Mouse (Mus musculus): ENCODE results near the gene Osgin1.
A peak's percentile ranks its signal among the peaks of the same experiment; 100 is the strongest.

Osgin1 gene

GRCm38 (mm10) chr8:119433582-119434174, at the start of gene Osgin1:
Gene Osgin1 (plus strand): TSS chr8:119434124.
- no peak for DNase-seq (ENCODE audit: extremely low read depth, low read depth, low spot score)

DNA sequence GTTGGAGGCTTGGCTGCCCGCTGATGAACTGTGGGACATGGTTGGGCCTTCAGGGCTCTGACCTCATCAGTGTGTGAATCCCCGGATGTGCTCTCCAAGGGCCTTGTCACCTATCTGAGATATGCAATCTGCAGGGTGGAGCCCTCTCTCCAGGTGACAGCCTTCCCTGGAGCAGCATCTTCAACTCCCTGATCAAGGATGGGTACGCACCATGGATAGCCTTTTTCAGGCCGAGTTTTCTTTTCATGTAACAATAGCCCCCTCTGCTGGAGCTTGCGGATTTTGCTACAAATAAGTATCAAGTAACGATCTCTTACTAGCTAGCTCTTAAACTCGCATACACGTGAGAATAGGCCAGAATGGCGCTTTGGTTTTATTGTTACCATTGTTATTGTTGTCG, 49.4 kb upstream of the Osgin1 start:
- no peak for DNase-seq (ENCODE audit: extremely low read depth, low read depth, low spot score)

- no peak for DNase-seq (ENCODE audit: extremely low read depth, low read depth, low spot score)
Measured at GRCm38 (mm10) chr8:119385854-119386253, 48.1 kb upstream of the Osgin1 start.

DNA sequence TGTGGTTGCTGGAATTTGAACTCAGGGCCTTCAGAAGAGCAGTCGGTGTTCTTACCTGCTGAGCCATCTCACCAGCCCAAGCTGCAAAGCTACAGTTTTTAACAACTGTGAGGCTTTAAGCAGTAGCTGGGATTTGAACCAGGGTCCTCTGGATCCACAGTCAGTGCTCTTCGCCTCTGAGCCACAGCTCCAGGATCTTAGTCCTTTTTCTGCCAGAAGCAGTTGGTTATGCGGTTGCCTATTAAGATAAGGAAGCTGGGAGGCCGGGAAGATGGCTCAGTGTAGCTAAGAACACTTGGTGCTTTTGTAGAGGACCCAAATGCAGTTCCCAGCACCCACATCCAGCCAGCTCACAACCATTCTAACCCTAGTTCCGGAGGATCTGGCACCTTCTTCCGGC, 46.9 kb upstream of the Osgin1 start:
- DNase-seq (ENCODE audit: extremely low read depth, low read depth, low spot score) = no peak

- DNase-seq (ENCODE audit: extremely low read depth, low read depth, low spot score) = no peak
Measured at GRCm38 (mm10) chr8:119394097-119394496, 39.8 kb upstream of the Osgin1 start.

DNA sequence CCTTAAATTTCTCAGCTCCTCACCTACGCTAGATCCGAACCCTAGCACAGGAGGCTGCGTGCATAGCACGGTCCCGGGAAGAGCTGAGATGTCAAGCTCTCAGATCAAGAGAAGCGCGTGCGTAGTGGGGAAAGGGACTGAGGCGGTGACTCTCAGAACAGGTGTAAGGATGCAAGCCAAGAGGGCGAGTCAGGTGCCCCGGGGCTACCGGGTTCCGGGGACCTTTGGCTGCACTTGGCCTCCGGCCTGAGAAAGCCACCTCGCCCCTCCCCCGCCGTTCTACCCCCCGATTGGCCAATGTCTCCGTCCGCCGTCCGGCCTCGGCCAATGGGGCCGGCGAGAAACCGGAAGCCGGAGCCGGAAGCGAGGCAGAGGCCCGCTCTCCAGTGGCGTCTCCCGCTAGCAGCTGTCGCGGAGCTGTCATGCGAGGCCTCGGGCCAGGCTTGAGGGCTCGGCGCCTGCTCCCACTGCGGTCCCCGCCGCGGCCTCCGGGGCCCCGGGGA, 39.3 kb upstream of the Osgin1 start, which contains the start of gene Mlycd:
TSS of gene Mlycd (plus strand) at position 355 of the 503 bp plus-strand sequence.
- DNase-seq (ENCODE audit: extremely low read depth, low read depth, low spot score) = peak; percentile 25

GRCm38 (mm10) chr8:119395072-119395950, 38.6 kb upstream of the Osgin1 start:
- no peak for DNase-seq (ENCODE audit: extremely low read depth, low read depth, low spot score)

- DNase-seq (ENCODE audit: extremely low read depth, low read depth, low spot score) = no peak
Measured at GRCm38 (mm10) chr8:119398558-119398957, 35.4 kb upstream of the Osgin1 start.

GRCm38 (mm10) chr8:119399255-119399654, 34.7 kb upstream of the Osgin1 start:
- no peak for DNase-seq (ENCODE audit: extremely low read depth, low read depth, low spot score)

DNA sequence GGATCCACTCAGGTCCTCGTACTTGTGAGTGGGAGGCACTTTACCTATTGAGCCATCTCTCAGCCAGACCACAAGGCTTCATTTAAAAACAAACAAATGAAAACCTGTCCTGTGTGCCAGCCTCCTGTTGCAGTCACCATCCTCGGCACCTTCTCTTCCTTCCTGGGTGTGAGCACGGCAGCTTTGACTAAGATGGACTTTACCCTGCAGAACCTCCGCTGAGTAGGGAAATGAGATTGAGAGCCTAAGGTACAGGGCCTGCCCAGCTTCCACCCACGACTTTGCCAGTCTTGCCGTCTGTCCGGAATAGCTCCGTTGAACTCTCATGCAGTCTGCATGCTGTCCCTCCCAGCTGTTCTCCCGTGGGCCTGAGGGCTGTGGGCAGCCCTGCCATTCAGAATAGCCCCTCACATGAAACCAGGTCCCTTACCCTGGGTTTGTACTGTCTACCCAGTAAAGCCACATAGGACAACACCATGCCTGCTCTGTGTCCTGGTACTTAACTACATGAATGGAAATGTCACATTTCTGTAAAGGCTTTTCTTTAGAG, 33.7 kb upstream of the Osgin1 start:
- DNase-seq (ENCODE audit: extremely low read depth, low read depth, low spot score) = no peak

DNA sequence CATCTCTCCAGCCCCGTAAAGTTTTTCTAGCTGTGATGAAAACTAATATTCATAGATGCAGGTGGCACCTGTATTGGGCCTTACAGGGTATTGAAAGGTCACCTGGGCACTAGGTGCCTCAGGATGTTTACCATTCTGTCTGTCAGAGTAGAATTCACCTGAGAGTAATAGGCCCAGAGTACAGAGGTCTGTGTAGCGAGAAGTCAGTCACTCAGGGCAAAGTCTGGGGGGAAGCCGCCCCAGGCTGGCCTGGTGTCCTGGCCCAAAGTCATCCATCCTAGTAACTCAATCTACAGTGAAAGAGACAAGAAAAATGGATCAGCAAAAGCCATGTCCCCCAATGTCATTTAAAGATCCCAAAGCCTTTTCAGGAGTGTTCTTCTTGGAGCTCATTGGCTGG, 33.0 kb upstream of the Osgin1 start:
- DNase-seq (ENCODE audit: extremely low read depth, low read depth, low spot score) = no peak

DNA sequence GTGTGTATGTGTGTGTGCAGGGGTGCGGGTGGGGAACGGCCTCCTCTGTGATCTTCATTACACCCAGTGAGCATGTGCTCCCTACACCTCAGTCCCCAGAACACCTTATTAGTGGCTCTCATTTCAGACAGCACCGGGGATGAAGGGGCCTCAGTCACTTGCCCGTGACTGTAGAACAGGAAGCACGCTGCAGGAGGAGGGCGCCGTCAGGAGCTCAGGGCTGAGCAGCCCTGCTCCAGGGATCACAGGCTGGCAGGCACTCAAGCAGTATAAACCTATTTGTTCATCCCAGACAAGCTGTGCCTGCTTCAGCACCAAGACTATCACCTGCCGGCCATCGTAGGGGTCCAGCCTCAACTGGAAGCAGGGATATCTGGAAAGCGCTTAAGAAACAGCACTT, 30.0 kb upstream of the Osgin1 start:
- no peak for DNase-seq (ENCODE audit: extremely low read depth, low read depth, low spot score)

GRCm38 (mm10) chr8:119404648-119405047, 29.3 kb upstream of the Osgin1 start:
- DNase-seq (ENCODE audit: extremely low read depth, low read depth, low spot score) = no peak

DNA sequence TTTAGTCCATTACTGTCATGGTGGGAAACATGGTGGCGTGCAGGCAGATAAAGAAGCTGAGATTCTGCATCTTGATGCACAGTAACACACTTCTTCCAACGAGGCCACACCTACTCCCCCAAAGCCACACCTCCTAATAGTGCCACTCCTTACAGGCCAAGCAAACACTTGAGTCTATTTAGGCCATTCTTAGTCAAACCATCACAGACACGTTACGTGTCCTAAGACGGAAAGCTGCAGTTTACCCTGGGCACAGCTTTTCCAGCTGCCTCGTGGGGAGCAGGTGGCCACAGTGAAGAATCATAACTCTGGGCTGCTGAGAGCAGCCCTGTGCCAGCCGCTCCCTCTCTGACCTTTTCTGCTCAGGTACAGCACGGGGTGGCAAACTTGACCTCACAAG, 25.6 kb upstream of the Osgin1 start:
- no peak for DNase-seq (ENCODE audit: extremely low read depth, low read depth, low spot score)

GRCm38 (mm10) chr8:119412037-119412734, 21.7 kb upstream of the Osgin1 start:
- DNase-seq (ENCODE audit: extremely low read depth, low read depth, low spot score) = no peak

GRCm38 (mm10) chr8:119412735-119413498, 21.0 kb upstream of the Osgin1 start:
- DNase-seq (ENCODE audit: extremely low read depth, low read depth, low spot score) = no peak

- DNase-seq (ENCODE audit: extremely low read depth, low read depth, low spot score) = no peak
Measured at GRCm38 (mm10) chr8:119413605-119414004, 20.3 kb upstream of the Osgin1 start.

DNA sequence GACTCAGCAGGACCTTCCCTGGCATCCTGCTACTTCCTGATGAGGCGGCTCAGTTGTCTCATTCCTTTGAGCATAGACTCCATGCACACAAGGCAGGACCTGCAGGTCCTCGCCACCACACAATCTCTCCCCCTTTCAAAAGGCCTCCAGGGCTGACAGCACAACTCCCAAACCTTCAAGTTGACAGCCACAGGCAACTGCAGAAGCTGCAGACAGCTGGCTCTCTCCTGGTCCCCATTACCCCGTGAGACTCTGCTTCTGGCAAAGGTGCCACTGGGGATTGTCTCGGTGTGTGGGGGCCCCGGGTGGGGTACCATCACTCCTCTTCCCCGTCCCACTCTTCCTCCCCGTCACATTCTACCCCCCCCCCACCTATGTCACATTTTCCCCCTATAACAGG, 13.6 kb upstream of the Osgin1 start:
- DNase-seq (ENCODE audit: extremely low read depth, low read depth, low spot score) = no peak

DNA sequence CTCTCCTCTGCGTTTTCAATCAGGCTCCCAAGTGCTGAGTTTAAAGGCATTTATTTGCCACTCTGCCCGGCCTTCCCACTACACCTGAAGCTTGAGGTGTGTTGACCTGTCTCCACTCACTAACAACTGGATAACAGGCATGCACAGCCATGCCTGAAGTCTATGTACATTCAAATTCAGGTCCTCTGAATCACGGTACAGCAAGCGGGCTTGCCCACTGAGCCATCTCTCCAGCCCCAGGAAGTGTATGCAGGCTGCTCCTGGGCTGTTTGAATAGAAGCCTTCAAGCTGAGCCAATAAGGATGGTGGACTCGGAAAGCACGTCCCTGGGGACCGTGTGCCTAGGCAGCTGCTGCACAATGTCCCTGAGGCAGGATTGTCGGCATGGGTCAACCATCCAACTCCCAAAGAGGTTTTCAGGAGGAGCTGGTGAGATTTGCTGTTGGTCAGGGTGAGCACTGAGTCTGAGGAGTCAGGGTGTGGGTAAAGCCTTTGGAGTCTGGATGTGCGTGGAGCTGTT, 12.3 kb upstream of the Osgin1 start:
- DNase-seq (ENCODE audit: extremely low read depth, low read depth, low spot score) = no peak

- no peak for DNase-seq (ENCODE audit: extremely low read depth, low read depth, low spot score)
Measured at GRCm38 (mm10) chr8:119422123-119422711, 11.7 kb upstream of the Osgin1 start.

Data from fat pad, adult 2 months (tissue).